16 mouse cellular contexts compared by ENCODE assay signal in the genomic region with DNA sequence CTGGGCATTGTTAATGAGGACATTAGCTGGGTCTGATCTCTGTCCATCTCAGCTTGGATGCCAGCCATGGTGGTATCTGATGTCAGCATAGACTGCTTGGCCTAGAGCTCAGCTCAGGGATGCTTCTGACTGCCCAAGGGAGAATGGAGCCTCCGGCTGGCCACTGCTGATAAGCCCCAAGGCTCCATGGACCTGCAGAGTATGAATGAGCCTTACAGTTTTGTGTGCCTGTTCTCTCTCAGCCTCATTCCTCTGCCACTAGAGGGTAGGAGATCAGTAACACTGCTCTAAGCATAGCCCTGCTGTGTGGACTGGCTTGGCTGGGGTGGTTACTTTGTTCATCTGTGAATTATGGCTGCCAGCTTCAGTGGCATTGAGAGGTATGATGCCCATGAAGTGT. TPM values are rescaled to one million over a fixed set of nuclear protein-coding genes. Genes with fewer than 3 reads are reported as not detected.
DNase-seq lines count a peak whose midpoint lies in the region; ATAC-seq and TF ChIP-seq lines count a peak whose summit lies in the region.
"Had no signal": no experiment of that assay in that cellular context is flagged by ENCODE, and none has a peak within 500 bp of the region (broad histone marks: within the 10 kb centered on the region; RNA-seq: fewer than 3 reads in every experiment).

No protein-coding gene starts in this region.

- ATAC-seq in midbrain, postnatal 0 days (ENCODE audit: low FRiP score) = no peak
- ATAC-seq in midbrain, embryonic 13.5 days = no peak
- peak; percentile 88 for ATAC-seq in erythroblast, adult 5-6 weeks (replicated peaks; ENCODE audit: low FRiP score, poor library complexity, severe bottlenecking)
- peak; percentile 88 for ATAC-seq in liver, postnatal 0 days
- no peak for ATAC-seq in stomach, postnatal 0 days (ENCODE audit: low FRiP score, low TSS enrichment)
- no peak for ATAC-seq in kidney, embryonic 14.5 days (ENCODE audit: low FRiP score, low TSS enrichment)

- H3K9ac ChIP-seq in midbrain, postnatal 0 days (replicated peaks; ENCODE audit: low read length, poor library complexity, severe bottlenecking) = no peak overlapping the region
- no peak overlapping the region for H3K9ac ChIP-seq in midbrain, embryonic 13.5 days (replicated peaks)
- H3K9ac ChIP-seq in liver, postnatal 0 days (replicated peaks) = no peak overlapping the region
- no peak overlapping the region for H3K9ac ChIP-seq in stomach, postnatal 0 days (ENCODE audit: low read length)
- H3K9ac ChIP-seq in kidney, embryonic 14.5 days (ENCODE audit: low read depth, low read length) = no peak overlapping the region
- H3K9ac ChIP-seq: forebrain, embryonic 12.5 days; hindbrain, embryonic 14.5 days; lung, embryonic 14.5 days had no signal

- peaks cover 11% of the 10 kb centered on the region; the same call in 1 of the 2 replicates for H3K36me3 ChIP-seq in midbrain, postnatal 0 days (ENCODE audit: insufficient read depth, low read length)
- H3K36me3 ChIP-seq in midbrain, embryonic 13.5 days = peaks cover 16% of the 10 kb centered on the region
- H3K36me3 ChIP-seq in liver, postnatal 0 days (replicated peaks; ENCODE audit: insufficient read depth, low read length) = no peaks in the 10 kb centered on the region
- no peaks in the 10 kb centered on the region; the same call in 1 of the 2 replicates for H3K36me3 ChIP-seq in stomach, postnatal 0 days (ENCODE audit: control insufficient read depth, insufficient read depth, low read length)
- no peaks in the 10 kb centered on the region for H3K36me3 ChIP-seq in kidney, embryonic 14.5 days (ENCODE audit: control insufficient read depth, insufficient read depth, low read length)

- no peak overlapping the region for H3K4me3 ChIP-seq in midbrain, postnatal 0 days (ENCODE audit: low read depth, low read length)
- H3K4me3 ChIP-seq in midbrain, embryonic 13.5 days (replicated peaks) = no peak overlapping the region
- H3K4me3 ChIP-seq in liver, postnatal 0 days (ENCODE audit: low read depth, low read length) = no peak overlapping the region
- no peak overlapping the region for H3K4me3 ChIP-seq in stomach, postnatal 0 days (ENCODE audit: low read depth, low read length)
- no peak overlapping the region for H3K4me3 ChIP-seq in kidney, embryonic 14.5 days (ENCODE audit: low read length)
- H3K4me3 ChIP-seq: forebrain, embryonic 12.5 days; midbrain, embryonic 10.5 days had no signal

- DNase-seq in midbrain, postnatal 0 days (ENCODE audit: low spot score) = no peak
- DNase-seq in liver, postnatal 0 days = peak; percentile 72
- DNase-seq in stomach, postnatal 0 days (ENCODE audit: low spot score) = no peak
- DNase-seq in embryo, embryonic 11 days = no peak
- DNase-seq in embryo, embryonic 9.5 days (ENCODE audit: extremely low spot score) = no peak
- DNase-seq: adrenal gland, postnatal 25 days; heart, adult 11 months; kidney, adult 18-20 months; left cerebral cortex, postnatal 4 days; lung, embryonic 14.5 days had no signal

- no peak overlapping the region for H3K4me2 ChIP-seq in midbrain, postnatal 0 days (ENCODE audit: low read depth, low read length, poor library complexity, severe bottlenecking)
- no peak overlapping the region for H3K4me2 ChIP-seq in midbrain, embryonic 13.5 days (replicated peaks)
- 0 out of 2 replicates have a peak overlapping the region, but pooled peaks have one; percentile 6 for H3K4me2 ChIP-seq in liver, postnatal 0 days (ENCODE audit: low read depth, low read length)
- H3K4me2 ChIP-seq in stomach, postnatal 0 days (replicated peaks; ENCODE audit: low read depth) = no peak overlapping the region
- no peak overlapping the region for H3K4me2 ChIP-seq in kidney, embryonic 14.5 days (replicated peaks; ENCODE audit: low read depth, low read length)
- H3K4me2 ChIP-seq: forebrain, embryonic 12.5 days; hindbrain, embryonic 14.5 days; lung, embryonic 14.5 days had no signal

- H3K27ac ChIP-seq in midbrain, postnatal 0 days (ENCODE audit: low read depth, low read length) = no peak overlapping the region
- no peak overlapping the region for H3K27ac ChIP-seq in midbrain, embryonic 13.5 days
- no peak overlapping the region for H3K27ac ChIP-seq in liver, postnatal 0 days (ENCODE audit: low read depth)
- H3K27ac ChIP-seq in stomach, postnatal 0 days (replicated peaks) = no peak overlapping the region
- no peak overlapping the region for H3K27ac ChIP-seq in kidney, embryonic 14.5 days (ENCODE audit: low read depth, low read length)
- H3K27ac ChIP-seq: forebrain, embryonic 12.5 days; hindbrain, embryonic 14.5 days had no signal

- H3K9me3 ChIP-seq in midbrain, postnatal 0 days (ENCODE audit: low read length) = no peaks in the 10 kb centered on the region
- H3K9me3 ChIP-seq in midbrain, embryonic 13.5 days = no peaks in the 10 kb centered on the region
- no peaks in the 10 kb centered on the region for H3K9me3 ChIP-seq in liver, postnatal 0 days (ENCODE audit: low read length)
- no peaks in the 10 kb centered on the region for H3K9me3 ChIP-seq in stomach, postnatal 0 days (ENCODE audit: control insufficient read depth, low read length)
- H3K9me3 ChIP-seq in kidney, embryonic 14.5 days (ENCODE audit: control insufficient read depth, low read length) = no peaks in the 10 kb centered on the region
- H3K9me3 ChIP-seq: forebrain, embryonic 12.5 days; midbrain, embryonic 10.5 days had no signal

- 68% methylated on average over 1 of the region's 1 CpGs for WGBS in midbrain, postnatal 0 days
- WGBS in midbrain, embryonic 13.5 days = 89% methylated on average over 1 of the region's 1 CpGs
- WGBS in liver, postnatal 0 days (ENCODE audit: insufficient replicate concordance) = 55% methylated on average over 1 of the region's 1 CpGs
- WGBS in stomach, postnatal 0 days = 75% methylated on average over 1 of the region's 1 CpGs
- 94% methylated on average over 1 of the region's 1 CpGs for WGBS in kidney, embryonic 14.5 days

- peaks cover 9% of the 10 kb centered on the region; the same call in 1 of the 2 replicates for H3K4me1 ChIP-seq in midbrain, postnatal 0 days (ENCODE audit: insufficient read depth, low read length)
- peaks cover 42% of the 10 kb centered on the region for H3K4me1 ChIP-seq in midbrain, embryonic 13.5 days (replicated peaks)
- H3K4me1 ChIP-seq in liver, postnatal 0 days (ENCODE audit: insufficient read depth) = peaks cover 26% of the 10 kb centered on the region
- H3K4me1 ChIP-seq in stomach, postnatal 0 days (replicated peaks; ENCODE audit: control insufficient read depth, insufficient read depth) = no peaks in the 10 kb centered on the region
- H3K4me1 ChIP-seq in kidney, embryonic 14.5 days (ENCODE audit: control insufficient read depth, insufficient read depth, low read length) = no peaks in the 10 kb centered on the region

- H3K27me3 ChIP-seq in midbrain, postnatal 0 days (ENCODE audit: insufficient read depth, low read length) = no peaks in the 10 kb centered on the region
- H3K27me3 ChIP-seq in midbrain, embryonic 13.5 days = peaks cover 6% of the 10 kb centered on the region; the same call in 1 of the 2 replicates
- H3K27me3 ChIP-seq in liver, postnatal 0 days (ENCODE audit: insufficient read depth, low read length) = peaks cover 23% of the 10 kb centered on the region
- H3K27me3 ChIP-seq in stomach, postnatal 0 days (ENCODE audit: control insufficient read depth, insufficient read depth, low read length) = no peaks in the 10 kb centered on the region; the same call in 1 of the 2 replicates
- peaks cover 19% of the 10 kb centered on the region for H3K27me3 ChIP-seq in kidney, embryonic 14.5 days (ENCODE audit: control insufficient read depth, insufficient read depth, low read length)

- TF ChIP-seq EP300 in liver, postnatal 0 days (IDR thresholded peaks at IDR 0.05; ENCODE audit: low read depth) = peak; percentile 88
- no peak for TF ChIP-seq EP300 in stomach, postnatal 0 days (optimal IDR thresholded peaks at IDR 0.05)

- peak; percentile 44 for TF ChIP-seq CTCF in midbrain, postnatal 0 days (IDR thresholded peaks at IDR 0.05)
- peak; percentile 70 for TF ChIP-seq CTCF in liver, postnatal 0 days (IDR thresholded peaks at IDR 0.05; ENCODE audit: low read depth)
- TF ChIP-seq CTCF in stomach, postnatal 0 days (IDR thresholded peaks at IDR 0.05; ENCODE audit: low read depth) = peak; percentile 33; the same call in 1 of the 2 replicates

RNA-seq across cellular contexts. Expression of a gene that starts 5.1 kb away (rescaled TPM):
- total RNA-seq in midbrain, postnatal 0 days (2014; rRNA removed) = 161 and 219 TPM in 2 replicates
- polyA plus RNA-seq in midbrain, postnatal 0 days (2015; fragmentation: Nextera tagmentation; extraction: Ambion mirVana) = 54.5 and 60.6 TPM in 2 replicates
- polyA plus RNA-seq in midbrain, embryonic 13.5 days (2015; fragmentation: Nextera tagmentation; extraction: Ambion mirVana) = 109 and 111 TPM in 2 replicates
- 1.5 and 2.7 TPM in 2 replicates for total RNA-seq in erythroblast, adult 5-6 weeks (2015; ENCODE audit: low replicate concordance)
- total RNA-seq in erythroblast, adult 5-6 weeks (2017; ENCODE audit: low replicate concordance) = 8.7 TPM in 1 of 2 replicates, not detected in the other
- 7.0 and 9.7 TPM in 2 replicates for polyA plus RNA-seq in liver, postnatal 0 days (2015; fragmentation: Nextera tagmentation; extraction: Ambion mirVana)
- polyA plus RNA-seq in stomach, postnatal 0 days (2015; fragmentation: Nextera tagmentation; extraction: Ambion mirVana) = 7.8 and 8.7 TPM in 2 replicates
- polyA plus RNA-seq in kidney, embryonic 14.5 days (2014; fragmentation: Nextera tagmentation; extraction: Ambion mirVana) = 16.3 and 27.0 TPM in 2 replicates

RNA-seq across cellular contexts. Expression of a gene that starts 5.2 kb away (rescaled TPM):
- 40.3 and 44.1 TPM in 2 replicates for total RNA-seq in midbrain, postnatal 0 days (2014; rRNA removed)
- polyA plus RNA-seq in midbrain, postnatal 0 days (2015; fragmentation: Nextera tagmentation; extraction: Ambion mirVana) = 88.0 and 94.8 TPM in 2 replicates
- 63.1 and 66.5 TPM in 2 replicates for polyA plus RNA-seq in midbrain, embryonic 13.5 days (2015; fragmentation: Nextera tagmentation; extraction: Ambion mirVana)
- 8.8 and 26.9 TPM in 2 replicates for total RNA-seq in erythroblast, adult 5-6 weeks (2015; ENCODE audit: low replicate concordance)
- 8.8 and 12.1 TPM in 2 replicates for total RNA-seq in erythroblast, adult 5-6 weeks (2017; ENCODE audit: low replicate concordance)
- 54.1 and 61.1 TPM in 2 replicates for polyA plus RNA-seq in liver, postnatal 0 days (2015; fragmentation: Nextera tagmentation; extraction: Ambion mirVana)
- 16.2 and 16.9 TPM in 2 replicates for polyA plus RNA-seq in stomach, postnatal 0 days (2015; fragmentation: Nextera tagmentation; extraction: Ambion mirVana)
- 19.8 and 20.0 TPM in 2 replicates for polyA plus RNA-seq in kidney, embryonic 14.5 days (2014; fragmentation: Nextera tagmentation; extraction: Ambion mirVana)

Comparison
In these comparisons a context has a peak if more than half of its experiments do, and no peak if none do; other contexts are left out.
1. ATAC-seq: peak in erythroblast, adult 5-6 weeks (single experiment) and liver, postnatal 0 days (single experiment); none in midbrain, postnatal 0 days (single experiment), midbrain, embryonic 13.5 days (single experiment), stomach, postnatal 0 days (single experiment) and kidney, embryonic 14.5 days (single experiment).
2. Peak in every context shown above with its lines, with median percentiles within 50 percentile points of each other: CTCF ChIP-seq.